Mouse (Mus musculus) brown adipose tissue, adult 24 weeks (tissue): ENCODE measurements around the gene Atp9a. TPM values are rescaled to one million over a fixed set of nuclear protein-coding genes. Genes with fewer than 3 reads are reported as not detected.

Experiments
- H3K27ac ChIP-seq: fragments of 200-500 bp; replicated peaks from 2 replicates; pipeline ENCODE4 v1.5.1; 2012; ENCODE audit warnings: low read depth, mild to moderate bottlenecking, low read length
- H3K4me1 ChIP-seq: fragments of 200-500 bp; 2 replicates; pipeline ENCODE4 v1.6.1; 2012; ENCODE audit warnings: low read length, mixed read lengths; ENCODE audit not compliant: control insufficient read depth, insufficient read depth, insufficient read length
- H3K4me3 ChIP-seq: fragments of 200-500 bp; 2 replicates; pipeline ENCODE4 v1.5.1; 2012; ENCODE audit warnings: low read depth, mild to moderate bottlenecking, low read length, moderate library complexity; ENCODE audit not compliant: insufficient read depth
- polyA plus RNA-seq: library from polyadenylated mRNA; stranded (reverse); fragments of >200 nt; gene quantifications from 2 replicates; pipeline ENCODE4 v1.2.4, GENCODE M21; 2012; ENCODE audit not compliant: missing spikeins, insufficient read depth, insufficient read length

Gene Atp9a
- polyA plus RNA-seq, 1 experiment: 49.7 TPM

GRCm38 (mm10) chr2:168618205-168618717 lies 123.9 kb downstream of the Atp9a start:
- no peak overlapping the region for H3K27ac ChIP-seq
- H3K4me1 ChIP-seq: no peaks in the 10 kb centered on the region
- no peak overlapping the region for H3K4me3 ChIP-seq

- Histone ChIP-seq H3K27ac (no peak overlapping the region), H3K4me3 (no peak overlapping the region)
These were observed 127.0 kb downstream of the Atp9a start for GRCm38 (mm10) chr2:168615160-168615559.

GRCm38 (mm10) chr2:168614170-168614872 lies 127.9 kb downstream of the Atp9a start:
- Histone ChIP-seq H3K4me1 (no peaks in the 10 kb centered on the region), H3K27ac (no peak overlapping the region), H3K4me3 (no peak overlapping the region)

More at GRCm38 (mm10) chr2:168615160-168615559, 127.0 kb downstream of the Atp9a start:
- no peaks in the 10 kb centered on the region for H3K4me1 ChIP-seq

- H3K4me3 ChIP-seq: no peak overlapping the region
- H3K4me1 ChIP-seq: no peaks in the 10 kb centered on the region
- no peak overlapping the region for H3K27ac ChIP-seq
These were observed 128.9 kb downstream of the Atp9a start for GRCm38 (mm10) chr2:168613092-168613880.

- Histone ChIP-seq H3K27ac (no peak overlapping the region), H3K4me1 (no peaks in the 10 kb centered on the region), H3K4me3 (no peak overlapping the region)
These were observed 131.3 kb downstream of the Atp9a start for GRCm38 (mm10) chr2:168610941-168611340.

- Histone ChIP-seq H3K4me1 (no peaks in the 10 kb centered on the region), H3K4me3 (no peak overlapping the region), H3K27ac (no peak overlapping the region)
These were observed 132.5 kb downstream of the Atp9a start for GRCm38 (mm10) chr2:168609653-168610248.

GRCm38 (mm10) chr2:168608125-168608564 lies 134.1 kb downstream of the Atp9a start:
- Histone ChIP-seq H3K27ac (no peak overlapping the region), H3K4me1 (no peaks in the 10 kb centered on the region; the same call in 1 of the 2 replicates), H3K4me3 (no peak overlapping the region)

GRCm38 (mm10) chr2:168604655-168605070 lies 137.5 kb downstream of the Atp9a start:
- H3K4me1 ChIP-seq: no peaks in the 10 kb centered on the region; the same call in none of the 2 replicates
- H3K27ac ChIP-seq: peak overlapping the region; percentile 50; the same call in 1 of the 2 replicates
- no peak overlapping the region for H3K4me3 ChIP-seq

- no peak overlapping the region for H3K4me3 ChIP-seq
- H3K4me1 ChIP-seq: no peaks in the 10 kb centered on the region; the same call in none of the 2 replicates
- no peak overlapping the region for H3K27ac ChIP-seq
These were observed 139.8 kb downstream of the Atp9a start for GRCm38 (mm10) chr2:168602387-168602741.

GRCm38 (mm10) chr2:168601491-168602386 lies 140.5 kb downstream of the Atp9a start, which contains the start of gene Nfatc2:
Gene Nfatc2, minus strand, starts transcription at chr2:168601657.
- Histone ChIP-seq H3K27ac (no peak within 1 kb of the TSS), H3K4me1 (no peaks in the 10 kb centered on the region; the same call in none of the 2 replicates), H3K4me3 (peak within 1 kb of the TSS; percentile 46)

GRCm38 (mm10) chr2:168600750-168601490 lies 141.3 kb downstream of the Atp9a start:
- peak overlapping the region; percentile 46 for H3K4me3 ChIP-seq
- H3K4me1 ChIP-seq: no peaks in the 10 kb centered on the region; the same call in none of the 2 replicates
- H3K27ac ChIP-seq: no peak overlapping the region

- no peak overlapping the region for H3K4me3 ChIP-seq
- no peaks in the 10 kb centered on the region for H3K4me1 ChIP-seq
- H3K27ac ChIP-seq: no peak overlapping the region
These were observed 146.5 kb downstream of the Atp9a start for GRCm38 (mm10) chr2:168595693-168596092.

GRCm38 (mm10) chr2:168593676-168594075 lies 148.5 kb downstream of the Atp9a start:
- no peaks in the 10 kb centered on the region; the same call in 1 of the 2 replicates for H3K4me1 ChIP-seq
- H3K4me3 ChIP-seq: no peak overlapping the region
- H3K27ac ChIP-seq: no peak overlapping the region

GRCm38 (mm10) chr2:168593004-168593403 lies 149.2 kb downstream of the Atp9a start:
- no peak overlapping the region for H3K4me3 ChIP-seq
- no peaks in the 10 kb centered on the region; the same call in 1 of the 2 replicates for H3K4me1 ChIP-seq
- no peak overlapping the region for H3K27ac ChIP-seq
